Mouse (Mus musculus): ENCODE measurements around the gene Tle3. TPM values are rescaled to one million over a fixed set of nuclear protein-coding genes. Genes with fewer than 3 reads are reported as not detected.

Tle3 gene
- polyA plus RNA-seq, 1 experiment from 2014 or later = 25.4 TPM

- H3K36me3 ChIP-seq = no peaks in the 10 kb centered on the region
- WGBS = 12% methylated on average over 9 of the region's 9 CpGs
These were observed 34.5 kb upstream of the Tle3 start for GRCm38 (mm10) chr9:61337665-61338064.

GRCm38 (mm10) chr9:61339311-61339710 lies 32.9 kb upstream of the Tle3 start:
- H3K27me3 ChIP-seq (ENCODE audit: insufficient read depth, poor library complexity, severe bottlenecking) = peaks cover 89% of the 10 kb centered on the region
- DNase-seq (ENCODE audit: low spot score) = no peak

More at GRCm38 (mm10) chr9:61337665-61338064, 34.5 kb upstream of the Tle3 start:
- Histone ChIP-seq H3K9me3 (no peaks in the 10 kb centered on the region), H3K27me3 (ENCODE audit: insufficient read depth, poor library complexity, severe bottlenecking) (peaks cover 89% of the 10 kb centered on the region), H3K4me1 (peaks cover 43% of the 10 kb centered on the region), H3K4me3 (peak overlapping the region; percentile 19; the same call in 1 of the 2 replicates), H3K27ac (no peak overlapping the region)
- no peak for DNase-seq (ENCODE audit: low spot score)

GRCm38 (mm10) chr9:61340333-61340732 lies 31.8 kb upstream of the Tle3 start:
- H3K4me1 ChIP-seq = peaks cover 49% of the 10 kb centered on the region
- H3K27me3 ChIP-seq (ENCODE audit: insufficient read depth, poor library complexity, severe bottlenecking) = peaks cover 89% of the 10 kb centered on the region
- no peak overlapping the region for H3K4me3 ChIP-seq
- 80% methylated on average over 2 of the region's 2 CpGs for WGBS
- H3K36me3 ChIP-seq = no peaks in the 10 kb centered on the region
- no peak overlapping the region for H3K27ac ChIP-seq
- H3K9me3 ChIP-seq = no peaks in the 10 kb centered on the region
- DNase-seq (ENCODE audit: low spot score) = no peak

More at GRCm38 (mm10) chr9:61339311-61339710, 32.9 kb upstream of the Tle3 start:
- 17% methylated on average over 6 of the region's 6 CpGs for WGBS
- Histone ChIP-seq H3K9me3 (no peaks in the 10 kb centered on the region), H3K27ac (no peak overlapping the region), H3K4me1 (peaks cover 43% of the 10 kb centered on the region), H3K36me3 (no peaks in the 10 kb centered on the region), H3K4me3 (no peak overlapping the region)

GRCm38 (mm10) chr9:61342297-61342696 lies 29.9 kb upstream of the Tle3 start:
- Histone ChIP-seq H3K27me3 (ENCODE audit: insufficient read depth, poor library complexity, severe bottlenecking) (peaks cover 95% of the 10 kb centered on the region), H3K4me3 (no peak overlapping the region), H3K27ac (no peak overlapping the region), H3K4me1 (peaks cover 39% of the 10 kb centered on the region), H3K36me3 (no peaks in the 10 kb centered on the region), H3K9me3 (no peaks in the 10 kb centered on the region)
- no peak for DNase-seq (ENCODE audit: low spot score)
- 75% methylated on average over 6 of the region's 6 CpGs for WGBS

- WGBS = 55% methylated on average over 6 of the region's 6 CpGs
These were observed 27.5 kb upstream of the Tle3 start for GRCm38 (mm10) chr9:61344684-61345083.

GRCm38 (mm10) chr9:61347011-61347410 lies 25.2 kb upstream of the Tle3 start:
- Histone ChIP-seq H3K4me1 (peaks cover 27% of the 10 kb centered on the region), H3K9me3 (no peaks in the 10 kb centered on the region), H3K4me3 (no peak overlapping the region), H3K27me3 (ENCODE audit: insufficient read depth, poor library complexity, severe bottlenecking) (peaks cover 100% of the 10 kb centered on the region), H3K36me3 (no peaks in the 10 kb centered on the region), H3K27ac (no peak overlapping the region)
- WGBS = 23% methylated on average over 7 of the region's 7 CpGs
- DNase-seq (ENCODE audit: low spot score) = no peak

More at GRCm38 (mm10) chr9:61344684-61345083, 27.5 kb upstream of the Tle3 start:
- no peaks in the 10 kb centered on the region for H3K9me3 ChIP-seq
- peaks cover 19% of the 10 kb centered on the region for H3K4me1 ChIP-seq
- H3K27me3 ChIP-seq (ENCODE audit: insufficient read depth, poor library complexity, severe bottlenecking) = peaks cover 99% of the 10 kb centered on the region
- DNase-seq (ENCODE audit: low spot score) = no peak
- H3K36me3 ChIP-seq = no peaks in the 10 kb centered on the region
- H3K27ac ChIP-seq = no peak overlapping the region
- no peak overlapping the region for H3K4me3 ChIP-seq

GRCm38 (mm10) chr9:61348036-61348435 lies 24.1 kb upstream of the Tle3 start:
- Histone ChIP-seq H3K4me3 (no peak overlapping the region), H3K27ac (no peak overlapping the region), H3K9me3 (no peaks in the 10 kb centered on the region), H3K27me3 (ENCODE audit: insufficient read depth, poor library complexity, severe bottlenecking) (peaks cover 100% of the 10 kb centered on the region), H3K36me3 (no peaks in the 10 kb centered on the region), H3K4me1 (peaks cover 28% of the 10 kb centered on the region)
- DNase-seq (ENCODE audit: low spot score) = no peak
- WGBS = 88% methylated on average over 9 of the region's 9 CpGs

GRCm38 (mm10) chr9:61348616-61349015 lies 23.6 kb upstream of the Tle3 start:
- DNase-seq (ENCODE audit: low spot score) = no peak
- H3K27ac ChIP-seq = no peak overlapping the region
- no peak overlapping the region for H3K4me3 ChIP-seq
- peaks cover 31% of the 10 kb centered on the region for H3K4me1 ChIP-seq
- WGBS = 73% methylated on average over 6 of the region's 6 CpGs
- peaks cover 100% of the 10 kb centered on the region for H3K27me3 ChIP-seq (ENCODE audit: insufficient read depth, poor library complexity, severe bottlenecking)
- no peaks in the 10 kb centered on the region for H3K9me3 ChIP-seq
- no peaks in the 10 kb centered on the region for H3K36me3 ChIP-seq

GRCm38 (mm10) chr9:61349697-61350096 lies 22.5 kb upstream of the Tle3 start:
- 73% methylated on average over 7 of the region's 7 CpGs for WGBS
- H3K4me3 ChIP-seq = no peak overlapping the region
- peaks cover 100% of the 10 kb centered on the region for H3K27me3 ChIP-seq (ENCODE audit: insufficient read depth, poor library complexity, severe bottlenecking)
- peaks cover 32% of the 10 kb centered on the region for H3K4me1 ChIP-seq
- 0 out of 2 replicates have a peak overlapping the region, but pooled peaks have one; percentile 10 for H3K27ac ChIP-seq
- no peaks in the 10 kb centered on the region for H3K36me3 ChIP-seq
- H3K9me3 ChIP-seq = no peaks in the 10 kb centered on the region
- no peak for DNase-seq (ENCODE audit: low spot score)

GRCm38 (mm10) chr9:61351164-61351563 lies 21.0 kb upstream of the Tle3 start:
- H3K4me3 ChIP-seq = no peak overlapping the region
- H3K27ac ChIP-seq = no peak overlapping the region
- peaks cover 100% of the 10 kb centered on the region for H3K27me3 ChIP-seq (ENCODE audit: insufficient read depth, poor library complexity, severe bottlenecking)
- H3K36me3 ChIP-seq = no peaks in the 10 kb centered on the region
- H3K9me3 ChIP-seq = no peaks in the 10 kb centered on the region
- no peak for DNase-seq (ENCODE audit: low spot score)
- peaks cover 27% of the 10 kb centered on the region for H3K4me1 ChIP-seq
- WGBS = 40% methylated on average over 4 of the region's 4 CpGs

GRCm38 (mm10) chr9:61358933-61359332 lies 13.2 kb upstream of the Tle3 start:
- Histone ChIP-seq H3K27ac (no peak overlapping the region), H3K9me3 (no peaks in the 10 kb centered on the region), H3K27me3 (ENCODE audit: insufficient read depth, poor library complexity, severe bottlenecking) (peaks cover 73% of the 10 kb centered on the region), H3K4me3 (no peak overlapping the region), H3K36me3 (no peaks in the 10 kb centered on the region), H3K4me1 (peaks cover 32% of the 10 kb centered on the region)
- 76% methylated on average over 4 of the region's 4 CpGs for WGBS
- no peak for DNase-seq (ENCODE audit: low spot score)

- H3K9me3 ChIP-seq = no peaks in the 10 kb centered on the region
- H3K4me1 ChIP-seq = peaks cover 28% of the 10 kb centered on the region
- no peak overlapping the region for H3K4me3 ChIP-seq
- H3K27ac ChIP-seq = no peak overlapping the region
- peaks cover 73% of the 10 kb centered on the region for H3K27me3 ChIP-seq (ENCODE audit: insufficient read depth, poor library complexity, severe bottlenecking)
- no peaks in the 10 kb centered on the region for H3K36me3 ChIP-seq
- DNase-seq (ENCODE audit: low spot score) = no peak
- WGBS = 92% methylated on average over 3 of the region's 3 CpGs
These were observed 12.4 kb upstream of the Tle3 start for GRCm38 (mm10) chr9:61359741-61360140.

GRCm38 (mm10) chr9:61360163-61360562 lies 12.0 kb upstream of the Tle3 start:
- no peak for DNase-seq (ENCODE audit: low spot score)
- Histone ChIP-seq H3K27ac (0 out of 2 replicates have a peak overlapping the region, but pooled peaks have one; percentile 76), H3K27me3 (ENCODE audit: insufficient read depth, poor library complexity, severe bottlenecking) (peaks cover 73% of the 10 kb centered on the region), H3K4me3 (no peak overlapping the region), H3K36me3 (no peaks in the 10 kb centered on the region), H3K4me1 (peaks cover 28% of the 10 kb centered on the region), H3K9me3 (no peaks in the 10 kb centered on the region)
- 79% methylated on average over 8 of the region's 8 CpGs for WGBS

Measured in heart, embryonic 10.5 days (tissue).